Mouse (Mus musculus) large intestine, adult 2 months (tissue): Measurements from ENCODE around the gene Sf3a1. TPM values are rescaled to one million over a fixed set of nuclear protein-coding genes. Genes with fewer than 3 reads are reported as not detected.

Source experiments
- DNase-seq: peaks from one replicate; pipeline ENCODE4 v3.0.0-alpha.2; 2012; ENCODE audit warnings: low read depth, low spot score
- WGBS: fragments of 180-500 bp; shearing (Covaris S2); methylation state at CpG from one replicate; pipeline ENCODE4 v1.1.7; 2018; 5-methylcytosine and 5-hydroxymethylcytosine counted together
- polyA plus RNA-seq: library from polyadenylated mRNA; depleted of rRNA; stranded (reverse); fragments of >200 nt; gene quantifications from 2 replicates; pipeline ENCODE4 v1.2.3, GENCODE M21; 2012

The Sf3a1 gene
- polyA plus RNA-seq, 1 experiment, result 21.0 TPM

GRCm38 (mm10) chr11:4134400-4134799 lies 25.8 kb upstream of the Sf3a1 start:
- WGBS, result 59% methylated on average over 6 of the region's 6 CpGs
- DNase-seq, result no peak

GRCm38 (mm10) chr11:4134986-4135935 lies 24.9 kb upstream of the Sf3a1 start, which contains the start of gene Rnf215:
TSS of gene Rnf215 (plus strand) at chr11:4135202.
- DNase-seq, result peak; percentile 80
- 1% methylated on average over 66 of the region's 66 CpGs for WGBS

DNA sequence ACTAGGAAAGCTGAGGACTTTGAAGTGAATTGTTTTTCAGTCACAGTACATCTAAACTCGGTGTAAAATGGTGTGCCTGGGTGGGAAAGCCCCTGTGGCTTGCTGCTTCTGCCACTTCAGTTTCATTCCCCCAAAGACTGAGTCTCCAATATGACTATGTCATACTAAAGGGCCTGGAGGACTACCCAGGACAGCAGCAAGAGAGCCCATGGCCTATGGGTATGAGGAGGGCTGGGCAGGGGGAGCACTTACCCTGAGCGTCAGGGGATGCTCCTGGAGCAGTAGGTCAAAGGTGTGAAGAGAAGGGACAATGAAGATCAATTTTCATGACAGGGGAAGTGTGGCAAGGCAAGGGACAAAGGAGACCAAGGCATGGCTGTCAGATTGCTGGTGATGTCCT lies 21.2 kb upstream of the Sf3a1 start:
- DNase-seq, result no peak
- 77% methylated on average over 2 of the region's 2 CpGs for WGBS

GRCm38 (mm10) chr11:4141505-4141904 lies 18.6 kb upstream of the Sf3a1 start:
- no peak for DNase-seq

- WGBS, result 82% methylated on average over 4 of the region's 4 CpGs
- DNase-seq, result no peak
Measured at GRCm38 (mm10) chr11:4142352-4142751, 17.8 kb upstream of the Sf3a1 start.

DNA sequence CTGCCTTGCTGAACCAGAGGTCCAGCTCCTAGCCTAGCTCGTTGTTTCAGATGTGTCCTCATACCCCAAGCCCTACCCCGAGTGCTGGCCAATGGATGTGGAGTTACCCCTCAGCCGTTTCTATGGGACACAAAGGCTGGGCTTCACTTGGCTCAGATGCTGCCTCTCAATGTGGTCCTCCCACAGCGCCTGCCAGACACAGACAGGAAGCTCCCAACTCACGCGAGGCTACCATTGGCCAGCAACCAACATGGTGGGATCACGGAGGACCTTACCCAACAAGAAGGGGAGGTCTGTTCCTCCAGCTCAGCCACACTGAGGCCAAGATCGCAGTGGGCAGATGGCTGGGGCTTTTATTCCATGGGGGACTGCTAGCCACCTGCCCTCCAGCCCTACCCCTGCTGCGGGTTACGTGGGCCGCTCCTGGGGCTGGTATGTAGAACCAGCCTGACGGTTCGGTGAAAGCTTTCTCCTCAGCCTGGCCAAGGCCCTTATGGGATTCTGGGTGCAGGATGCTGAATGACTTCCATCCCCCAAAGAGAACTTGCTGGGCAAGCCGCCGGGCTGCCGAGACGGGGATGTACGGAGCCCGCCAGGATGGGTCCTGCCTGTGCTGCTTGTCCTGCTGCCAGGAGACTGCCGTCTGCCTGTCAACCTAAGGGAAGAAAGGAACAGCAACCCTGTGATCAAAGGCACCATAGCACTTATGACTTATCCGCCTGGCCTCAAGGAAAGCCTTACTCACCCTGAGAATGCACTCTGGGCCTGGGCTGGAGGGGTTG lies 16.7 kb upstream of the Sf3a1 start:
- no peak for DNase-seq
- WGBS, result 90% methylated on average over 21 of the region's 21 CpGs

DNA sequence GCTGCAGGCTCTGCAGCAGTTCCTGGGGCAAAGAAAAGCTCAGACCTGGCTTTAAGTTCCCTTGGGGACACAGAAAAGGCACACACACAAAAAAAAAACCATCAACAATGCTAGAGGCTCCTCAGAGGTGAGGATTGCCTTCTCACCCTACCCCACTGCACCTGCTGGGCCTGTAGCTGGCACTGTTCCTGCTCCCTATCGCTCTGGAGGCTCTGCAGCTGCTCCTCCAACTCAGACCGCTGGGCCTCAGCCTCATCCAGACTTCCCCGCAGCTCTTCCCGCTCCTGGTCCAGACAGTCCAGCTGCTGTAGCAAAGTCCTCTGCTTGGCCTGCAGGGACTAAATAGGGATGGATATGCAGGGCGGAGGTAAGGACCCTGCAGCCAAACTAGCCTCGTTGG lies 13.8 kb upstream of the Sf3a1 start:
- 48% methylated on average over 6 of the region's 6 CpGs for WGBS
- no peak for DNase-seq

- 88% methylated on average over 10 of the region's 10 CpGs for WGBS
- DNase-seq, result no peak
Measured at GRCm38 (mm10) chr11:4147098-4147497, 13.1 kb upstream of the Sf3a1 start.

- 94% methylated on average over 5 of the region's 5 CpGs for WGBS
- no peak for DNase-seq
Measured at GRCm38 (mm10) chr11:4148120-4148519, 12.0 kb upstream of the Sf3a1 start.

DNA sequence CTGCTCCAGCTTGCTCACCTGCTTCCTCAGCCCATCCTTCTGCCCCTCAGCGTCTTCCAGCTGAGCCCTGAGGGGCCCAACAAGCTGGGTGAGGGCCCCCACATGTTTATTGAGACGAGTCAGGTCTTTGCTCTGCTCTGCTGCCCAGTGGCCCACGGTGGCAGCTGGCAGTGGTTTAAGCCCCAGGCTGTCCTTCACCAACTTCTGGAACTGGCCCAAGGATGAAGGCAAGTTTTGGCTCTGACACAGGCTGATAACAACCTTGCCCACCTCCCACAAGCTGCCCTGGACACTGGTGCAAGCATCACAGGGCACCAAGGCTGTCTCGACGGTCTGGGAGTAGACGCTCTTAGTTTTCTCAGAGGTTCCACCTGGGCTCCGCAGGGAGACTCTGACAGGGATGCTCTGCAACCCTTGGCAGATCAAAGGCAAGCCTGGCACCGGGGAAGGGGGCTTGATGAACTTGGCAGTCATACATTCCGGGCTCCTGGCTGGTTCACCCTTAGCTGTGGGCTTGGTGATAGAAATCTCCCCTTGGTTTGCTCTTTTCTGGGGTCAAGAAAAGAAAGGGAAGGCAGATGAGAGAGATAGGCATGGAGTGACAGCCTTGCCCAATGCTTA lies 11.5 kb upstream of the Sf3a1 start:
- no peak for DNase-seq
- WGBS, result 88% methylated on average over 9 of the region's 9 CpGs

DNA sequence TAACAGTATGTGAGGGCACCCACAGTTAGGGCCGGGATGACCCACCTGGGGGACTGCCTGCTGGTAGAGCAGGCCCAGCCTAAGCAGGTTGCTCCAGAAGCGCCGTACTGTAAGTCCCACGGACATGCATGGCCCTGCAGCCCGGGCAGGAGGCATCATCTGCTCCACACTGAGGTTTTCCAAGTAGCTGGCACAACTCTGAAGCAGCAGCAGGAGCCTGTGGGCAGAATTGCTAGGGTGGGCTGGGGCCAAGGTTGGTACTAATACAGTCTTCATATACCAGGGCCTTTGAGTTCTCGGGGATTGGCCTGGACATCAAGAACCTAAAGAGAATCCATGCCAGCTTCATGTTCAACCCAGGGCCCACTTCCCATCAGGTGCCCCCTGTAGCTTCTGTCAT lies 10.3 kb upstream of the Sf3a1 start:
- no peak for DNase-seq
- WGBS, result 93% methylated on average over 6 of the region's 6 CpGs

DNA sequence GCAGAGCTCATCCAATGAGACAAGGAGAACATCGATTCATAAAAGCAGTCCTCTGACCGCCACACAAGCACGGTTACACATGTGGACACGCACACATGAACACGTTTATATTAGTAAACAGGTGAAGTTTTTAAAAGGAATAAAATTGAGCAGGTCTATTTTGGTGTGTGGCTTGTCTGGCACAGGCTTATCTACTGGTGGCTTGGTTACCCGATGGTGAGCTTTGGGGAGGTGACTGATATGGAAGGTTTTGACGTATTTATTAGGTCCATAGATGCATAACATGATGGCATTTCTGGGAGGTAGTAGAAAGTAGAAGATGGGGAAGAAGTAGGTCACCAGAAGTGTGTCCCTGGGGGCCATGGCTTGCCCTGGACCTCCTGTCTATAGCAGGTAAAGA lies 6.5 kb upstream of the Sf3a1 start:
- WGBS, result 93% methylated on average over 7 of the region's 7 CpGs
- no peak for DNase-seq

GRCm38 (mm10) chr11:4155641-4156040 lies 4.5 kb upstream of the Sf3a1 start:
- no peak for DNase-seq
- 85% methylated on average over 5 of the region's 5 CpGs for WGBS

GRCm38 (mm10) chr11:4158676-4159075 lies 1.5 kb upstream of the Sf3a1 start:
- no peak for DNase-seq
- 68% methylated on average over 3 of the region's 3 CpGs for WGBS

DNA sequence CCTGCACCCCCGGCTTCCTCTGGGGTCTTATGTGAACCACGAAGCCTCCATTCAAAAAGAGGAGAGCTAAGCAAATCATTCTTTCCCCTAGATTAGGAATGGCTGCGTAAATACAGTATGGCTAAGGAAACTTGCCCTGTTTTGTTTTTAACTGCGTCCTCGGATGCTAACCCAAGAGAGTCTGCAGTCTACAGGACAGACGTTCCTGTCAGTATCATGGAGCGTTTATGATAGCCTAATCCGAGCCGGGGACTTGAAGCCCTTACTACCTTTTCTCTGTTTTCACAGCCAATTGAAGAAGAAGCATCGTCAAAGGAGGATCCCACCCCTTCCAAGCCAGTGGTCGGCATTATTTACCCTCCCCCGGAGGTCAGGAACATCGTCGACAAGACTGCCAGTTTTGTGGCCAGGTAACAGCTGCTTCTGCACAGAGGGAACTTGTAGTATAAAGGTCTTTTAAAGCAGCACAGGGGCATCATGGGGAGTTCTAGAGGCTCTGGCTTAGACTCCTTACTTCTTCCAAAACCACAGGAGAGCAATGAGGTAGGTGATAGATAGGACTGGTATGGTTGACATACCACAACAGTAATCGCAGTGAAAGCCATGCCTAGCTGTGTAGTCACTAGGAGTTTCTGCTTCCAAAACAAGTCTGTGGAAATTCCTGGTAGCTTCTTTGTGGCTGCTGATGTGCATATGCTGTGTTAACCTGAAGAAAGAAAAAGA lies 769 bp downstream of the Sf3a1 start:
- WGBS, result 4% methylated on average over 15 of the region's 15 CpGs
- DNase-seq, result no peak

DNA sequence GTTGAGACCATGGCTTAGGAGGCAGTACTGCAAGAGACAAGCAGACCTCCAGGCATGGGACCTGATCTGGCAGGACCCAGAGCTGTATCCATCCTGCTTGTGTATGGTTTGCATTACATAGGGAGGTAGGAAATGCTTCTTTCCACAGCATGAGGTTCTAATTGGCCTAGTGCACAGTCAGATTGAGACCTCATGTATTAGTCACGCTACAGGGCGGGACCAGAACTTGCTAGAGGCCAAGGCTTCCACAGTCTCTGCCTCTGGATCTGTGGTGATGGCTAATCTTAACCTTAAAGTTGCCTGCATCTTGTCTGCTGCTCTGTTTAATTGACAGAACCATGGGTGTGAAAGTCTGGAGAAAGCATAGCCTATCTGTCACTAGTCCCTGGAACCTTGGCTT lies 4.6 kb downstream of the Sf3a1 start:
- 75% methylated on average over 2 of the region's 2 CpGs for WGBS
- DNase-seq, result no peak

DNA sequence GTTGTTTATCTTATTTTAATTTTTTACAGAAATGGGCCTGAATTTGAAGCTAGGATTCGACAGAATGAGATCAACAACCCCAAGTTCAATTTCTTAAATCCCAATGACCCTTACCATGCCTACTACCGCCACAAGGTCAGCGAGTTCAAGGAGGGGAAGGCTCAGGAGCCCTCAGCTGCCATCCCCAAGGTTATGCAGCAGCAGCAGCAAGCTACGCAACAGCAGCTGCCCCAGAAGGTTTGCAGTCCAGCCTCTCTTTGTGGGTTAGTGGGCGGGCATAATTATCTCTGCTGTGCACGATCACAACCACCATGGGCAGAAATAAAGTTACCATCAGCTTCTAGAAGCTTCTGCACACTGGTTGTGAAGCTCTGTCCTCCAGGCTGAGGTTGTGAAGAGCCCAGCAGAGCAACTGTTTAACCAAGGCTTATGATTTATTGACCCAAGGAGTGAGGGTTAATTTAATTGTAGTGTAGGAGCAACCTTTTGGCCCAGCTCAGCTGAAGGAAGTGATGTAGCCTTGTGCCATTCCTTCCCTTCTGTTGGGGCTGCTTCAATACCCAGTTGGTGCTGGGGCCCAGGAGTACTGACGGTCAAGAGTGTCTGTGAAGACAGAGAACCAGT lies 6.4 kb downstream of the Sf3a1 start:
- 69% methylated on average over 7 of the region's 7 CpGs for WGBS
- no peak for DNase-seq

DNA sequence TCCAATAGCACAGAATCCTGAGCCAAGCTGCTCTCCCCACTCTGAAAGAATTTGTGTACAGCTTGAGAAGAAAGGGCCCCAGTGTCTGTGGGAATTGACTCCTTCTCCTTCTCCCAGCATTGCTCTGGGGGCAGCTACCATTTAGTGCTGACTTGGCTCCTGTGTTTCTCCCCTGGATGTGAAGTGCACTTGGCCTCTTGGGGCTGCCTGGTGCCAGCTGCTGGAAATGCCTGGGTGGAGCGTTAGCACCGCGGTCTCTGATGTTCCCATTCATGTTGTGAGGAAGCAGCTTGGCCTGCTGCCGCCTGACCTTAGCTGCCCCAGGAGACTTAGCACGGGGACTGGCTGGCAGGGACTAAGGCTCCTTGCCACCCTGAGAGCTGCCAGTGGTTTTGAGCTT lies 14.4 kb downstream of the Sf3a1 start:
- no peak for DNase-seq
- 79% methylated on average over 5 of the region's 5 CpGs for WGBS

GRCm38 (mm10) chr11:4177716-4178115 lies 17.6 kb downstream of the Sf3a1 start:
- no peak for DNase-seq
- WGBS, result 71% methylated on average over 4 of the region's 4 CpGs
